Mouse (Mus musculus): Measurements from ENCODE around the gene Pafah1b3. TPM values are rescaled to one million over a fixed set of nuclear protein-coding genes. Genes with fewer than 3 reads are reported as not detected.
"Not testable (repeated sequence)": the region's sequence is repeated elsewhere in the genome, so short reads cannot be mapped to it uniquely, and the experiment has no call there.

Gene Pafah1b3
- 10 to 100 TPM; 21.2 to 25.9 TPM for total RNA-seq (2021)

- DNase-seq: peak; percentile 72 to 74
These were observed at the start of gene Pafah1b3 for GRCm38 (mm10) chr7:25297454-25298325. Gene Pafah1b3 (minus strand): TSS chr7:25297986.

- DNase-seq: no peak
These were observed 43.4 kb upstream of the Pafah1b3 start for GRCm38 (mm10) chr7:25341000-25341784.

DNA sequence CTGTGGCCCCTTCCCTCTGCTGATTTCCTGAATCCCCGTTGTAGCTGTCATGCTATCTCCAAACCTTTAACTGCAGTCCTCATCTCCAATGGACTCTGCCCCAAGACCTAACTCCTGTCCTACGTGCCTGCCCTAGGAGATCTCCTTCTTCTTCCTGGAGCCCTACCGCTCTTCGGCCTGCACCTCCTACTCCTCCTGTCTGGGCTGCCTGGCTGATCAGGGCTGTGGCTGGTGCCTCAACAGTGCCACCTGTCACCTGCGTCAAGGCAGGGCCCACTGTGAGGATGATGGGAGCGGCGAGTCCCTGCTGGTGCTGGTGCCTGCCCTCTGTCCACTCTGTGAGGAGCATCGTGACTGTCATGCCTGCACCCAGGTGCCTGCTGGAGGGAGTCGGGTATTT lies 41.5 kb upstream of the Pafah1b3 start:
- no peak for DNase-seq

DNA sequence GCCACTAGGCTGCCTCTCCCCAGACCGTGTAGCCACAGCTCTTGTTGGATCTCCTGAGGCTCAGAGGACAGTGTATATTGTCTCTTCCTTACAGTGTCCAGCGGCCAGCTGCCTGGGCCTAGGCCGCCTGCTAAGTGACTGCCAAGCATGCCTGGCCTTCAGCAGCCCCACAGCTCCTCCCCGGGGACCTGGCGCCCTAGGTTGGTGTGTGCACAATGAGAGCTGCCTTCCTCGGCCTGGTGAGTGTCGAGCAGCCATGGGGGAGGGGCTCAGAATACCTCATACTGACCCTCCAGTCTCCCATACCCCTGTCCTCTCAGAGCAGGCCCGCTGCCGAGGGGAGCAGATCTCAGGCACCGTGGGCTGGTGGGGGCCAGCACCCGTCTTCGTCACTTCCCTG lies 36.7 kb upstream of the Pafah1b3 start:
- DNase-seq: no peak

DNA sequence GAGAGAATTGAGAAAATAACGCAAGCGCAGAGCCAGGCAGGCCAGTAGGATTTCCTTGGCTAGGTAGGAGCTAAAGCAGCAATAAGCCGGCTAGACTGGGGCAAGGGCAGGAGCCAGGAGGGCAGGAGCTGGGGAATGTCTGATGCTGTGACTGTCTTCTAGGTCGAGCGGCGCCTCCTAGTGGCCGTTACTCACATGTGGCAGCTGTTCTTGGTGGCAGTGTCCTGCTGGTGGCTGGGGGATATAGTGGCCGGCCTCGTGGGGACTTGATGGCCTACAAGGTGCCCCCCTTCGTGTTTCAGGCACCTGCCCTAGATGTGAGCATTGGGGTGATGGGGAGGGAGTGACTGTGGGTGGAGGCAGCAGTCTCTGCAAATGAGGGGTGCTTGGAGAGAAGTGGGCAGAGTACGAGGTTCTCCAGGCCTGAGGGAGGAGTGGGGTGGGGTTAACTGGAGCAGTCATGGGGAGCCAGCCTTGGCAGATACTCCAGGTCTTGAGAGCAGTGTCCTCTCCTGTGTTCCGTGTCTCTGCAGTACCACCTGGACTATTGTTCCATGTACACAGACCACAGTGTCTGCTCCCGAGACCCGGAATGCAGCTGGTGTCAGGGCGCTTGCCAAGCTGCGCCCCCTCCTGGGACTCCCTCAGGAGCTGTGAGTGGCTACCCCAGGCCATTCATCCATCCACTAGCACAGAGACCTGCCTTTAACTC lies 36.0 kb upstream of the Pafah1b3 start:
- DNase-seq: peak; percentile 51 to 52

DNA sequence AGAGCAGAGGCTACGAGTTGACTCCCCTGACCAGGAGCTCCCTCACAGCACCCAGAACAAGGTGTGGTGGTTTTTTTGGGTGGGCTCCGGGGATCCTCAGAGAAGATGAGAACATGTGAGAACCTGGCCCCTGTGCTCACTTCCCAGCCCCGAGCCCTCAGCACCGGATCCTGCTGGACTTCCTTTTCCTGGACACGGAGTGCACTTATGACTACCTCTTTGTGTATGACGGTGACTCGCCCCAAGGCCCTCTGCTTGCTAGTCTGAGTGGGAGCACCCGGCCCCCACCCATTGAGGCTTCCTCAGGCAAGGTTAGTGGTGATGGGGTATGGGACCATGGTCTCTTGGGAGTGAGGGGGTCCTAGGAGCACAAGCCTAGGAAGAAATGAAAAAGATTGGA lies 28.4 kb upstream of the Pafah1b3 start:
- no peak for DNase-seq

DNA sequence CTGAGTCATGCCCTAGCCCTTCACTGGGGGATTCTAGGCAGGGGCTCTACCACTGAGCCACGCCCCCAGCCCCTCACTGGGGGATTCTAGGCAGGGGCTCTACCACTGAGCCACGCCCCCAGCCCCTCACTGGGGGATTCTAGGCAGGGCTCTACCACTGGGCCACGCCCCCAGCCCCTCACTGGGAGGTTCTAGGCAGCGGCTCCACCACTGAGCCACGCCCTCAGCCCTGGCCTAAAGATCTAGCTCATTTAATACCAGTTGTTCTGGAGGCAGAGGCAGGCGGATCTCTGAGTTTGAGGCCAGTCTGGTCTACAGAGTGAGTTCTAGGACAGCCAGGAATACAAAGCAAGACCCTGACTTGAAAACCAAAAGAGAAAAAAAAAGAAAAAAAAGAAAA lies 27.6 kb upstream of the Pafah1b3 start:
- not testable (repeated sequence) for DNase-seq

- no peak for DNase-seq
These were observed 25.4 kb upstream of the Pafah1b3 start for GRCm38 (mm10) chr7:25323219-25323618.

DNA sequence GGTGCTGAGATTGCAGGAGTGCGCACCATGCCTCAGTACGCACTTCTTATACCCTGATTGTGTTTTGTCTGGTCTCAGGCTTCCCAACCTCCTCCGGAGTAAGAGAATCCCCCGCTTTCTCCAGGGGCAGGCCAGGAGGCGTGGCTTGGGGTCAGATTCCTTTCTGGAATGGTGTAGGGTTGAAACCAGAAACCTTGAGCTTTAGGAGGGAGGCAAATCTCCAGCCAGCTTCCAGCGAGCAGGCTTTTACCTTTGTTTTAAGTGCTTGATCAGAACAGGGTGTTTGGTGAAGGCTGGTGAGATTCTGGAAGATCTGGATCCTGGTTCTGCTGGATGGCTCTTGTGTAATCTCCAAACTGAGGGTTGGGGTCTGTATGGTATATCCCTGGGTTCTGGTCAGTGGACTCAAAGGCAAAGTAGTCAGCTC lies 24.3 kb upstream of the Pafah1b3 start:
- DNase-seq: no peak

DNA sequence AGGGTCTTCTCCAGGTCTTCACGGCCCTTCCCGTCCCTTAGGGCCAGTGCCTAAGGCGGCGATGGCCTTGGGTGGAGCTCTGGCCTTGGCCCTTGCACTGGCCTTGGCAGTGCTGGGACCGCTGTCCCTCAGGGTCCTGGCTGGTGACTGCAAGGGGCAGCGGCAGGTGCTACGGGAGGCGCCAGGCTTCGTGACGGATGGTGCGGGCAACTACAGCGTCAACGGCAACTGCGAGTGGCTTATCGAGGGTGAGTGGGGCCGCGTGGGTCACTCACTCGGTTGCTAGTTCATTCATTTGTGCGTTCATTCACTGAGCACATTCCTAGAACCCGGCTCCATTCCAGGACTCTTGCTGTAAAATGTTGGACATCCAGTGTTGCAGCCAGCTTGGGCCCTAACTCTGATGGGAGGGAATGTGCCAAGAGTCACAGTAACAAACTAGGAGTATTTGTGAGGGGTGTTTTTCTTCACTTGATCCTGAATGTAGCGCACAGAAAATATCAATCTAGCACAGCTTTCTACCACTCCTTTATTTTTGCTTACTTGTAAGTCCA lies 19.7 kb upstream of the Pafah1b3 start:
- DNase-seq: no peak

GRCm38 (mm10) chr7:25316532-25317445 lies 19.0 kb upstream of the Pafah1b3 start, which contains the start of gene Megf8:
Gene Megf8 (plus strand): TSS chr7:25317164.
- peak; percentile 91 to 94 for DNase-seq

- no peak for DNase-seq
These were observed 17.7 kb upstream of the Pafah1b3 start for GRCm38 (mm10) chr7:25315306-25316041.

- no peak for DNase-seq
These were observed 17.0 kb upstream of the Pafah1b3 start for GRCm38 (mm10) chr7:25314606-25315305.

- no peak for DNase-seq
These were observed 15.5 kb upstream of the Pafah1b3 start for GRCm38 (mm10) chr7:25313325-25313724.

GRCm38 (mm10) chr7:25311193-25311592 lies 13.4 kb upstream of the Pafah1b3 start:
- DNase-seq: no peak

DNA sequence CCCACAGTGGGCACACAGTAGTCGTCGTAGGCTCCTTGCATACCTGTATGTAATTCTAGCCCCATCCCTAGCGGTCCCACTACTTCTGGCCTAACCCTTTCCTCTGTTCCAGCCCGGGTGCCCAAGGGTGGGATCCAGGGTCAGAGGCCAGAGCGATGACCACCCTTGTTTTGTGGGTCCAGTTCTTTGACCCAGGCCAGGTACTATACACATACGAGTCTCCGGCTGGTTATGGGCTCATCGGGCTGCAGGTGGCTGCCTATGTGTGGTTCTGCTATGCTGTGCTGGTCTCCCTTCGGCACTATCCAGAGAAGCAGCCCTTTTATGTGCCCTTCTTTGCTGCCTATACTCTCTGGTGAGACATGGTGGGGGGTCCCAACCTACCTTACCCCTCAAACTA lies 11.6 kb upstream of the Pafah1b3 start:
- no peak for DNase-seq

DNA sequence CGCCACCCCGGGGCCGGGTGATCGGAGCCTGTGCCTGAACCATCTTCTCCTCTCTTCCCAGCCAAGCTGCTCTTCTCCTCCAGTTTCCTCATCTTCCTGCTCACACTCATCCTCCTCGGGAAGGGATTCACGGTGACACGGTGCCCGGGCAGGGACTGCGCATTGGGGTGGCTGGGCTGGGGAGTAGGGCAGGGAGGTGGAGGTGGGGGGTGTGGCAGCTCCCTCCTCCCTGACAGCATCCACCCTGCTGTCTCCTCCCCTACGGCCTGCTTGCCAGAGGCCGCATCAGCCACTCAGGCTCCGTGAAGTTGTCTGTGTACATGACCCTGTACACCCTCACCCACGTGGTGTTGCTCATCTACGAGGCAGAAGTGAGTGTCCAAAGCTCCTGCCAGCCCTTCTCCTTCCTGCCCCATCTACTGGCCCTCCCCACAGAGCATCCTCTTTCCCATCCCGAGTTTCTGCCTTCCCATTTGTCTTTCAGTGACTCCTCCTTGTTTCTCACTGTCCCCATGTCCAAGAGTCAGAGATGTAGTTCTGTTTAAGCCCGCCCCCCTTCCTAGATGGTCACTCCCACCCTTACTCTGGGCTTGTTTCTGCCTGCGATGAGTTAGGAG lies 11.0 kb upstream of the Pafah1b3 start:
- no peak for DNase-seq

DNA sequence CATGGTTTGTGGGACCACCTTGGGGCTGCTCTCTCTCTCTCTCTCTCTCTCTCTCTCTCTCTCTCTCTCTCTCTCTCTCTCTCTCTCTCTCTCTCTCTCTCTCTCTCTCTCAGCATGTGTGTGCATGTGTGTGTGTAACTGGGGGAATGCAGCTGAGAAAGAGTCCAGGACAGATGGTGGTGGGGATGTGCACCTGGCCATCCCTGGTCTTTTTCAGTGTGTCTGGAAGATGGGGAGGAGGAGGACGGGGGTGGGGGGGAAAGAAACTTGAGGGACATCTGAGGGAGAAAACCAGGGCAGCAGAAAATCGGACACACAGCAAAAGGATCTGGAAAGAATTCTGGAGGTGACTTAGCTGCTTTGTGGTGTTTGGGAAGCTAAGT lies 8.8 kb upstream of the Pafah1b3 start:
- no peak for DNase-seq

- DNase-seq: no peak
These were observed 8.3 kb upstream of the Pafah1b3 start, which contains the start of gene Tmem145 for GRCm38 (mm10) chr7:25305956-25306613. Gene Tmem145 (plus strand): TSS chr7:25306106.
